Mouse (Mus musculus) lung, adult 2 months (tissue): ENCODE data around the gene Cited4. TPM values are rescaled to one million over a fixed set of nuclear protein-coding genes. Genes with fewer than 3 reads are reported as not detected.

ENCODE experiments used
- DNase-seq: peaks from one replicate; pipeline ENCODE4 v3.0.0; 2022
- H3K4me1 ChIP-seq: fragments of 200-500 bp; 2 replicates; pipeline ENCODE4 v1.6.1; 2011; ENCODE audit warnings: low read length; ENCODE audit not compliant: control insufficient read depth, insufficient read depth
- H3K4me3 ChIP-seq: fragments of 200-500 bp; replicated peaks from 2 replicates; pipeline ENCODE3; 2011; ENCODE audit warnings: low read depth, mild to moderate bottlenecking, control low read depth, low read length; ENCODE audit errors: extremely low read depth
- CTCF ChIP-seq: fragments of 200-500 bp; IDR thresholded peaks from 2 replicates; pipeline ENCODE4 v1.5.1; 2011; ENCODE audit warnings: mild to moderate bottlenecking, low read length, control low read depth; ENCODE audit not compliant: insufficient read depth
- POLR2A ChIP-seq: fragments of 200-500 bp; IDR thresholded peaks from 2 replicates; pipeline ENCODE4 v1.6.1; 2011; ENCODE audit warnings: low read depth, mild to moderate bottlenecking, control low read depth, low read length, borderline replicate concordance; ENCODE audit errors: extremely low read depth
- WGBS: fragments of 180-500 bp; shearing (Covaris S2); methylation state at CpG from one replicate; pipeline ENCODE4 v1.1.7; 2018; 5-methylcytosine and 5-hydroxymethylcytosine counted together
- polyA plus RNA-seq: library from polyadenylated mRNA; depleted of rRNA; stranded (reverse); fragments of >200 nt; gene quantifications from 2 replicates; pipeline ENCODE4 v1.2.3, GENCODE M21; 2012; rRNA removed

Gene Cited4
- polyA plus RNA-seq: 5.8 and 9.3 TPM in 2 replicates

DNA sequence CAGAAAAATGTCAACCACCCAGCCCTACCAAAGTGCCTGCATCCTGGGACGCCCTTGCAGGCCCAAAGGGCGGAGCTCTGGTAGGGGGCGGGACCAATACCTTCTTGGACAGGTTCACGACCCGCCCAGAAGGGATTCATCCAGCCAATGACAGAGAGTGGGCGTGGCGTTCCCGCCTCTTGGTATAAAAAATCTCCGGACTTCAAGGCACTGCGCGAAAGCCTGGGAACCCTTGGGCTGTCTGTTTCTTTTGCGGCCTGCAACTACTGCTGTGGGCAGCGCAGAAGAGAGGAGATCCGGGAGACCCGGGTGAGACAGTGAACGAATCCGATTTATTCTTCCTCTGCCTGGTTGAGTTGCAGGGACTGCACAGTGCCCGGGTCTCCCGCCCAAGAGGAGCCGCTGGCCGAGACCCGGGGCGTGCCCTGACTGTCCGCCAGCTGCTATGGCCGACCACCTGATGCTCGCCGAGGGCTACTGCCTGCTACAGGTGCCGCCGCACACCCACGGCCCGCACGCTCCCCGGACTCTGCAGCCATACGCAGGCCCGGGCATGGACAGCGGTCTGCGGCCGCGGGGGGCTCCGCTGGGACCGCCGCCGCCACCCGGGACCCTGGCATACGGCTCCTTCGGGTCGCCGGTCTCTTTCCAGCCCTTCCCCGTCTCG lies at the start of gene Cited4:
Gene Cited4 (plus strand): TSS at position 215 of the 667 bp plus-strand sequence.
- TF ChIP-seq CTCF (no peak), POLR2A (peak; percentile 86; the same call in 1 of the 2 replicates)
- DNase-seq: peak; percentile 90
- Histone ChIP-seq H3K4me3 (peak within 1 kb of the TSS; percentile 40), H3K4me1 (peaks cover 4% of the 10 kb centered on the region)
- WGBS: under 1% methylated on average over 50 of the region's 50 CpGs

GRCm38 (mm10) chr4:120627728-120628127 lies 38.6 kb upstream of the Cited4 start:
- 85% methylated on average over 6 of the region's 6 CpGs for WGBS
- H3K4me1 ChIP-seq: no peaks in the 10 kb centered on the region
- TF ChIP-seq POLR2A: no peak
- TF ChIP-seq CTCF: no peak
- H3K4me3 ChIP-seq: no peak overlapping the region
- no peak for DNase-seq

DNA sequence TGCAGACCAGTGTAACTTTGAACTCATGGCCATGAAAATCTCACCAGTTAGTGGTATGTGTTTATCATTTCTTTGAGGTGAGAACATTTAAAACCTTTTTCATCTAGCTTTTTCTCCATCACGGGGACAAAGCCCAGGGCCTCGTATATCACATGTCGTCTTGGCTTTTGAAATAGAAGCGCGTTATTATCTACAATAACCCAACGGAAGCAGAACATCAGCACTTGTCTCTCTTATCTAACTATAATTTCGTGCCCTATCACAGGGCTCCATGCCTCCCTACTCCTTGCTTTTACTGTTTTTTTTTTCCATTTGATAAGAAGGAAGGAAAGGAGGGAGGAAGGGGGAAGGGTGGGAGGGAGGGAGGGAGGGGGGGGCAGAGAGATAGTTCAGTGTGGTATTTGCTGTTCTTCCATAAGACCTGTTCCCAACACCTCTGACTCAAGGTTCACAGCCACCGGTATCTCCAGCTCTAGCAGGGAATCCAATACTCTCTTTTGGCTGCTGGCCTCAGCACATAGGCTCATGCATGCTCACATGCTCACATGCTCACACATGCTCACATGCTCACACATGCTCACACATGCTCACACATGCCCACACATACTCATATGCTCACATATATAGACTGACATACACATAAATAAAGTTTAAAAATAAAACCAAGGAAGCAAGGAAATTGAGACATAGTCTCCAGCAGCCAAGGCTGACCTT lies 36.0 kb upstream of the Cited4 start:
- no peak for DNase-seq
- WGBS: 51% methylated on average over 8 of the region's 8 CpGs
- H3K4me3 ChIP-seq: no peak overlapping the region
- no peaks in the 10 kb centered on the region for H3K4me1 ChIP-seq
- no peak for TF ChIP-seq POLR2A
- TF ChIP-seq CTCF: no peak

- no peak for TF ChIP-seq CTCF
- H3K4me1 ChIP-seq: no peaks in the 10 kb centered on the region
Observed at GRCm38 (mm10) chr4:120631828-120632227, 34.5 kb upstream of the Cited4 start.

DNA sequence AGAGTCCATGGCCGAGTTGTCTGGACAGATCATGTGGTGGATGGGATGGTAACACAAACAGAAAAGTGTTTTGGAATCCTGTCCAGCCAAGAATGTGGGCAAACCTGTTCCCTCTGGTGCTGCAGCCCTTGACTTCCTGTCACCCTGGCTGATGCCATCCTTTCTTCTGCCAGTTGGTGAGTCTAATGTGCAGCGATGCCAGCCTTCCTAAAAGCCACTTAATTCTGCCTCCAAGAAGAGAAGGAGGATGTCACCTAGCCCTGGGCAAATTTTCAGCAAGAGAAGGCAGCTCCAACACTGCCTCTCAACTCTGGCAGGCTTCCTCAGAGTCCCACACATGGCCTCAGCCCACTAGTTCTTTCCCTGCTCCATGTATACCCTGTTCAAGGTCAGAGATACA lies 31.0 kb upstream of the Cited4 start:
- Histone ChIP-seq H3K4me3 (no peak overlapping the region), H3K4me1 (no peaks in the 10 kb centered on the region)
- 58% methylated on average over 2 of the region's 2 CpGs for WGBS
- DNase-seq: no peak
- TF ChIP-seq CTCF (no peak), POLR2A (no peak)

More at GRCm38 (mm10) chr4:120631828-120632227, 34.5 kb upstream of the Cited4 start:
- no peak for DNase-seq
- no peak overlapping the region for H3K4me3 ChIP-seq
- 63% methylated on average over 6 of the region's 6 CpGs for WGBS

GRCm38 (mm10) chr4:120641946-120642345 lies 24.4 kb upstream of the Cited4 start:
- no peak overlapping the region for H3K4me3 ChIP-seq
- TF ChIP-seq POLR2A: no peak
- TF ChIP-seq CTCF: no peak
- H3K4me1 ChIP-seq: no peaks in the 10 kb centered on the region
- WGBS: 82% methylated on average over 6 of the region's 6 CpGs
- no peak for DNase-seq

DNA sequence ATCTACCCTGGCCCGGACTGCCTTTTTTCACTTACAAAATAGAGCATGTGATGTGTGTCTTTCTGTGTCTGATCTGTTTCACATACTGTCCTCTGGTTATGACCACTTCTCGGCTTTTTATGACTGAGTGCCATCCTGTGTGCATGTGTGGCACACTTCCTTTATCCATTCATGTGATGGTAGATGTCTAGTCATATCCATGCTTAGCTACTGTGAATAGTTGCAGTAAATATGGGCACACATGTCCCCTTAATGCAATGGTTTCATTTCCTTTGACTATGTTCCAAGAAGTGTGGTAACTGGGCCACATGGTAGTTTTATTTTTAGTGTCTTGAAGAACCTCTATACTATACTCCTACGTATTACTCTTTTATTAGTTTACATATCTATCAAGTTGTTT lies 22.5 kb upstream of the Cited4 start:
- TF ChIP-seq POLR2A (no peak), CTCF (no peak)
- Histone ChIP-seq H3K4me1 (no peaks in the 10 kb centered on the region), H3K4me3 (no peak overlapping the region)
- no peak for DNase-seq
- 69% methylated on average over 3 of the region's 3 CpGs for WGBS

GRCm38 (mm10) chr4:120649369-120650207 lies 16.8 kb upstream of the Cited4 start:
- WGBS: 6% methylated on average over 54 of the region's 55 CpGs
- TF ChIP-seq POLR2A (no peak), CTCF (no peak)
- Histone ChIP-seq H3K4me1 (no peaks in the 10 kb centered on the region), H3K4me3 (no peak overlapping the region)
- DNase-seq: no peak

DNA sequence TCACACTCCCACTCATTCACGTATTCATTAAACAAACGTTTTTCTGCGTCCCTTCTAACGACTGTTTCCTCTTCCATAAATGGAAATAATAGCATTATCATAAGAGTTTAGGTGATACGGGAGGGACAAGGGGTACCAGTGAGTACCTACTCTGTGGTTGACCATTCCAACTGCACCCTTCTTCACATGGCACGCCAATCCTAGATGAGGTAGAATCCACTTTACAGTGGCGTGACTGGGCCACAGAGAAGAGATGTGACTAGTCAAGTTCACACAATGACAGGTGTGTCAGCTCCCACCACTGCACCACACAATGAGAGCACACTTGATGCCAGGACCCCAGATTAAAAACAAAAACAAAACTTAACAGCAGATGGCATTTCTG lies 16.2 kb upstream of the Cited4 start:
- H3K4me3 ChIP-seq: no peak overlapping the region
- H3K4me1 ChIP-seq: no peaks in the 10 kb centered on the region
- no peak for DNase-seq
- no peak for TF ChIP-seq CTCF
- TF ChIP-seq POLR2A: no peak
- 27% methylated on average over 7 of the region's 7 CpGs for WGBS

DNA sequence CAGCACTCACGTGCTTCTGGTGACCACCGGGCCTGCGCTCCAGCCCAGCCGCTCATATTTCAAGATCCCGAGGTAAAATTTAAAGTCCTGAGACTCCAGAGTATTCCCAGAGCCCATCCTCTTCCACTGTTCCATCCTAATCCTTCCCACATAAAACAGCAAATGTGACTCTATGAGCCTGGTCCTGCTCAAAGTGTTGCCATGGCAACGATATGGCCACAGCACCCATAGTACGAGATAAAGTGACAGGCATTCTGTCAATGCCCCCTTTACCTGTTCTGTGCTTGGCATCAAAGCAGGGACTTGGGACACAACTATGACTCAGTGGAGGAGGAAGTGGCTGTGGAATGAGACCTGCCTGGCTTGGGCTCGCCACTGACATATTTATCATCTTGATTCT lies 10.5 kb upstream of the Cited4 start:
- no peak for DNase-seq
- no peaks in the 10 kb centered on the region for H3K4me1 ChIP-seq
- no peak overlapping the region for H3K4me3 ChIP-seq
- 69% methylated on average over 8 of the region's 8 CpGs for WGBS
- TF ChIP-seq POLR2A (no peak), CTCF (no peak)
